Mouse (Mus musculus) urinary bladder, postnatal 25 days (tissue): ENCODE measurements around the gene Ajm1.

Experiments used
- DNase-seq: peaks from one replicate; pipeline ENCODE4 v3.0.0; 2022; ENCODE audit warnings: low spot score

Ajm1 gene

GRCm38 (mm10) chr2:25526510-25527302 lies 54.9 kb downstream of the Ajm1 start:
- DNase-seq, result no peak
